Mouse (Mus musculus): ENCODE results near the gene Mars. TPM values are rescaled to one million over a fixed set of nuclear protein-coding genes. Genes with fewer than 3 reads are reported as not detected.

The Mars gene
- total and polyA plus RNA-seq, 3 experiments, result 147 to 195 TPM; not detected in 1

DNA sequence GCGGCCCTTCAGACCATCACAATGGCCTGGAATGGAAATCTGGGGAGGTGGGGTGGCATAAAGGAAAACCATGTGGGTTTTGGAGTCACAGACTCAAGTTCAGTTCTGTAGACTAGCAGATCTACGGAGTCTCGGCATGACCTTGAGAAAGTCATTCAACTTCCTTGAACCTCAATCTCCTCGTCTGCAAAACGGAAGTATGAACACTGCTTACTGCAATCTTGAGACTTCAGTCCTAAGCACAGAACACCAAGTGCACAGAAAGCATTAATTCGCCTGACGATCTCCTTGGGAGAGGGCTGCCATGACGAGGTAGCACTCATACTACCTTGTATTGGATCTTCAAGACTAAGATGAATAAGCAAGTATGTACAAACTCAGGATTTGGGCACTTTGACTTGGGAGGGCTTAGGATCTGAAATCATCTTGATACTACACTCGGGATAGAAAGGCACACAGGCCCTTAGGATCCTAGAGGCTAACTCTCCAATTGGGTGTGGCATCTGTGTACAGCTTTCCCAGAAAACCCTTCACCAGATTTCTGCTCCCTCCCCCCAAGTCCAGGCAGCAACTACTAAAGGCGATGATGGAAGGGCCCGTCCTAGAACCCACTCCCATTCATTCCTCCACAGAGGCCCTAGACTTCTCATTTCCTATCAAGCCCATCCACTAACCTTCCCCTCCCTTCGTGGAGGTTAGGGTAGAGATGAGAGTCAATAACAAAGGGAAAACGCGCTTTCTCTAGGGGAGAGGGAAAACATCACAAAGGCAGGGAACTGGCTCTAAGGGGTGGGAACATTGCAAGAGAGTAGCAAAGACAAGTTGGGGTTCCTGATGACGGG is 49.7 kb downstream of the Mars start:
- Histone ChIP-seq H3K9ac (ENCODE audit: control insufficient read depth, low read depth, low read length, poor library complexity, severe bottlenecking) (peak overlapping the region; percentile 30), H3K4me1 (ENCODE audit: control insufficient read depth in 1 of 2, insufficient read depth in 2 of 2, low read length in 2 of 2) (peaks cover 0 to 22% of the 10 kb centered on the region in 2 experiments), H3K27me3 (ENCODE audit: control insufficient read depth in 1 of 2, insufficient read depth in 2 of 2, low read length in 2 of 2) (no peaks in the 10 kb centered on the region), H3K9me3 (replicated peaks; ENCODE audit: insufficient read depth, low read length) (no peaks in the 10 kb centered on the region), H3K4me3 (ENCODE audit: control insufficient read depth in 1 of 2, insufficient read depth in 1 of 2, low read depth in 2 of 2, low read length in 2 of 2) (peak overlapping the region in 1 of 2 experiments; percentile 37; a peak in 3 of 4 replicates), H3K79me2 (ENCODE audit: control insufficient read depth, insufficient read depth, low read length, poor library complexity) (peaks cover 7% of the 10 kb centered on the region), H3K27ac (ENCODE audit: control insufficient read depth, low read depth, low read length) (peak overlapping the region; percentile 33; the same call in 1 of the 2 replicates), H3K36me3 (ENCODE audit: control insufficient read depth in 1 of 2, insufficient read depth in 2 of 2, low read length in 2 of 2) (peaks cover 0 to 2% of the 10 kb centered on the region in 2 experiments; a peak in 1 of 4 replicates)
- TF ChIP-seq TCF12 (IDR thresholded peaks at IDR 0.05; ENCODE audit: low read depth, low read length) (no peak), ELF1 (IDR thresholded peaks at IDR 0.05; ENCODE audit: low read depth, low read length) (0 out of 2 replicates have a peak, but pooled peaks have one; percentile 43), RCOR1 (IDR thresholded peaks at IDR 0.05; ENCODE audit: low read depth, low read length) (peak; percentile 51; the same call in 1 of the 2 replicates), TBP (IDR thresholded peaks at IDR 0.05; ENCODE audit: low read depth, low read length) (0 out of 2 replicates have a peak, but pooled peaks have one; percentile 39)
- DNase-seq (ENCODE audit: low read depth, low spot score), result peak; percentile 70

- H3K4me3 ChIP-seq (ENCODE audit: control insufficient read depth in 1 of 2, insufficient read depth in 1 of 2, low read depth in 2 of 2, low read length in 2 of 2), result no peak overlapping the region
Measured at GRCm38 (mm10) chr10:127258489-127258888, 53.1 kb downstream of the Mars start.

GRCm38 (mm10) chr10:127257790-127258189 is 53.8 kb downstream of the Mars start:
- Histone ChIP-seq H3K9me3 (replicated peaks; ENCODE audit: insufficient read depth, low read length) (no peaks in the 10 kb centered on the region), H3K27ac (ENCODE audit: control insufficient read depth, low read depth, low read length) (no peak overlapping the region), H3K36me3 (ENCODE audit: control insufficient read depth in 1 of 2, insufficient read depth in 2 of 2, low read length in 2 of 2) (no peaks in the 10 kb centered on the region), H3K79me2 (ENCODE audit: control insufficient read depth, insufficient read depth, low read length, poor library complexity) (no peaks in the 10 kb centered on the region), H3K27me3 (ENCODE audit: control insufficient read depth in 1 of 2, insufficient read depth in 2 of 2, low read length in 2 of 2) (no peaks in the 10 kb centered on the region), H3K9ac (ENCODE audit: control insufficient read depth, low read depth, low read length, poor library complexity, severe bottlenecking) (no peak overlapping the region), H3K4me3 (ENCODE audit: control insufficient read depth in 1 of 2, insufficient read depth in 1 of 2, low read depth in 2 of 2, low read length in 2 of 2) (no peak overlapping the region), H3K4me1 (ENCODE audit: control insufficient read depth in 1 of 2, insufficient read depth in 2 of 2, low read length in 2 of 2) (peaks cover 0 to 21% of the 10 kb centered on the region in 2 experiments)
- no peak for DNase-seq (ENCODE audit: low read depth, low spot score)
- TF ChIP-seq MEF2A (IDR thresholded peaks at IDR 0.05; ENCODE audit: extremely low read depth, insufficient replicate concordance, low read depth, low read length, poor library complexity, severe bottlenecking), result no peak
- TF ChIP-seq BHLHE40 (IDR thresholded peaks at IDR 0.05; ENCODE audit: borderline replicate concordance, low read depth, low read length), result no peak
- no peak for TF ChIP-seq NELFE (IDR thresholded peaks at IDR 0.05; ENCODE audit: low read depth, low read length)
- TF ChIP-seq RAD21 (IDR thresholded peaks at IDR 0.05; ENCODE audit: low read depth, low read length), result no peak
- TF ChIP-seq ZNF384 (IDR thresholded peaks at IDR 0.05; ENCODE audit: low read depth, low read length), result no peak
- no peak for TF ChIP-seq MAFK (IDR thresholded peaks at IDR 0.05; ENCODE audit: borderline replicate concordance, low read depth, low read length)
- no peak for TF ChIP-seq POLR2AphosphoS5 (IDR thresholded peaks at IDR 0.05; ENCODE audit: borderline replicate concordance, low read depth, low read length)
- TF ChIP-seq CHD2 (IDR thresholded peaks at IDR 0.05; ENCODE audit: low read length), result no peak
- no peak for TF ChIP-seq HCFC1 (IDR thresholded peaks at IDR 0.05; ENCODE audit: low read depth, low read length)
- no peak for TF ChIP-seq MYC (IDR thresholded peaks at IDR 0.05; ENCODE audit: low read depth, low read length)
- no peak for TF ChIP-seq ELF1 (IDR thresholded peaks at IDR 0.05; ENCODE audit: low read depth, low read length)
- TF ChIP-seq UBTF (IDR thresholded peaks at IDR 0.05; ENCODE audit: borderline replicate concordance, insufficient read depth, low read depth, low read length), result no peak
- no peak for TF ChIP-seq GATA1 (IDR thresholded peaks at IDR 0.05; ENCODE audit: low read depth, low read length)
- TF ChIP-seq MAZ (IDR thresholded peaks at IDR 0.05; ENCODE audit: low read depth, low read length), result no peak

More at GRCm38 (mm10) chr10:127258489-127258888, 53.1 kb downstream of the Mars start:
- Histone ChIP-seq H3K9me3 (replicated peaks; ENCODE audit: insufficient read depth, low read length) (no peaks in the 10 kb centered on the region), H3K36me3 (ENCODE audit: control insufficient read depth in 1 of 2, insufficient read depth in 2 of 2, low read length in 2 of 2) (peaks cover 0 to 2% of the 10 kb centered on the region in 2 experiments; a peak in 1 of 4 replicates), H3K9ac (ENCODE audit: control insufficient read depth, low read depth, low read length, poor library complexity, severe bottlenecking) (no peak overlapping the region), H3K27ac (ENCODE audit: control insufficient read depth, low read depth, low read length) (no peak overlapping the region), H3K79me2 (ENCODE audit: control insufficient read depth, insufficient read depth, low read length, poor library complexity) (no peaks in the 10 kb centered on the region), H3K4me1 (ENCODE audit: control insufficient read depth in 1 of 2, insufficient read depth in 2 of 2, low read length in 2 of 2) (peaks cover 0 to 21% of the 10 kb centered on the region in 2 experiments), H3K27me3 (ENCODE audit: control insufficient read depth in 1 of 2, insufficient read depth in 2 of 2, low read length in 2 of 2) (no peaks in the 10 kb centered on the region)
- no peak for DNase-seq (ENCODE audit: low read depth, low spot score)
- no peak for TF ChIP-seq RCOR1 (IDR thresholded peaks at IDR 0.05; ENCODE audit: low read depth, low read length)
- TF ChIP-seq BHLHE40 (IDR thresholded peaks at IDR 0.05; ENCODE audit: borderline replicate concordance, low read depth, low read length), result no peak
- TF ChIP-seq POLR2AphosphoS2 (IDR thresholded peaks at IDR 0.05; ENCODE audit: low read length), result no peak
- no peak for TF ChIP-seq GATA1 (IDR thresholded peaks at IDR 0.05; ENCODE audit: low read depth, low read length)
